Mouse (Mus musculus) hindbrain, embryonic 10.5 days (tissue): ENCODE data around the gene Nutf2. TPM values are rescaled to one million over a fixed set of nuclear protein-coding genes. Genes with fewer than 3 reads are reported as not detected.

Source experiments
- DNase-seq: peaks from one replicate; pipeline ENCODE4 v3.0.0-alpha.2; 2017; ENCODE audit warnings: low spot score
- H3K27ac ChIP-seq: fragments of 300-500 bp; sonication (generic); 2 replicates; pipeline ENCODE4 v1.5.1; 2016; ENCODE audit warnings: mild to moderate bottlenecking, moderate library complexity
- H3K27me3 ChIP-seq: fragments of 300-500 bp; sonication (generic); 2 replicates; pipeline ENCODE4 v1.6.1; 2016; ENCODE audit warnings: mild to moderate bottlenecking; ENCODE audit not compliant: poor library complexity, insufficient read depth, severe bottlenecking
- H3K36me3 ChIP-seq: fragments of 300-500 bp; sonication (generic); 2 replicates; pipeline ENCODE4 v1.6.1; 2016; ENCODE audit warnings: mild to moderate bottlenecking, moderate library complexity
- H3K4me1 ChIP-seq: fragments of 300-500 bp; sonication (generic); replicated peaks from 2 replicates; pipeline ENCODE4 v1.6.1; 2016; ENCODE audit warnings: mild to moderate bottlenecking
- H3K4me3 ChIP-seq: fragments of 300-500 bp; sonication (generic); 2 replicates; pipeline ENCODE4 v1.5.1; 2016; ENCODE audit warnings: mild to moderate bottlenecking, moderate library complexity
- H3K9me3 ChIP-seq: fragments of 300-500 bp; sonication (generic); 2 replicates; pipeline ENCODE4 v1.6.1; 2016; ENCODE audit warnings: mild to moderate bottlenecking, moderate library complexity
- WGBS: fragments of 180-500 bp; shearing (Covaris S2); methylation state at CpG from one replicate; pipeline ENCODE4 v1.1.7; 2016; 5-methylcytosine and 5-hydroxymethylcytosine counted together
- polyA plus RNA-seq: library from polyadenylated mRNA; unstranded; fragments of >200 nt; fragmentation: Nextera tagmentation; extraction: Ambion mirVana; gene quantifications from 2 replicates; pipeline ENCODE4 v1.2.1, GENCODE M21; 2016

The Nutf2 gene
- polyA plus RNA-seq, 1 experiment from 2014 or later, result 364 TPM

GRCm38 (mm10) chr8:105900180-105900940 lies 40.0 kb downstream of the Nutf2 start, which contains the start of gene Pskh1:
TSS of gene Pskh1 (plus strand) at chr8:105900441.
- under 1% methylated on average over 68 of the region's 68 CpGs for WGBS
- peaks cover 2% of the 10 kb centered on the region; the same call in 1 of the 2 replicates for H3K36me3 ChIP-seq
- peak within 1 kb of the TSS; percentile 98 for H3K27ac ChIP-seq
- no peaks in the 10 kb centered on the region for H3K27me3 ChIP-seq
- no peaks in the 10 kb centered on the region for H3K9me3 ChIP-seq
- H3K4me1 ChIP-seq, result peaks cover 13% of the 10 kb centered on the region
- H3K4me3 ChIP-seq, result peak within 1 kb of the TSS; percentile 93
- peak; percentile 95 for DNase-seq

GRCm38 (mm10) chr8:105900941-105901616 lies 40.7 kb downstream of the Nutf2 start:
- no peak for DNase-seq
- Histone ChIP-seq H3K36me3 (no peaks in the 10 kb centered on the region), H3K4me3 (peak overlapping the region; percentile 93), H3K9me3 (no peaks in the 10 kb centered on the region), H3K4me1 (peaks cover 13% of the 10 kb centered on the region), H3K27ac (peak overlapping the region; percentile 98), H3K27me3 (no peaks in the 10 kb centered on the region)
- 43% methylated on average over 16 of the region's 16 CpGs for WGBS

- Histone ChIP-seq H3K4me3 (no peak overlapping the region), H3K9me3 (no peaks in the 10 kb centered on the region), H3K27ac (no peak overlapping the region), H3K27me3 (no peaks in the 10 kb centered on the region), H3K36me3 (peaks cover 46% of the 10 kb centered on the region), H3K4me1 (no peaks in the 10 kb centered on the region)
- WGBS, result 85% methylated on average over 3 of the region's 3 CpGs
- no peak for DNase-seq
Observed at GRCm38 (mm10) chr8:105919390-105919789, 59.0 kb downstream of the Nutf2 start.

- Histone ChIP-seq H3K36me3 (peaks cover 31% of the 10 kb centered on the region), H3K4me1 (no peaks in the 10 kb centered on the region), H3K27ac (no peak overlapping the region), H3K27me3 (no peaks in the 10 kb centered on the region), H3K9me3 (no peaks in the 10 kb centered on the region), H3K4me3 (no peak overlapping the region)
- WGBS, result 74% methylated on average over 3 of the region's 3 CpGs
- no peak for DNase-seq
Observed at GRCm38 (mm10) chr8:105925123-105925522, 64.7 kb downstream of the Nutf2 start.

Other genes with a start within 250 kb of the Nutf2 start
- 102 and 138 TPM in 2 replicates for gene Ctcf, start 224.0 kb upstream of the Nutf2 start, polyA plus RNA-seq
- gene Agrp, start 223.2 kb upstream of the Nutf2 start, polyA plus RNA-seq, result 0.61 and 0.73 TPM in 2 replicates
- 2.1 and 4.9 TPM in 2 replicates for gene Carmil2, start 174.3 kb upstream of the Nutf2 start, polyA plus RNA-seq
- 81.3 and 92.6 TPM in 2 replicates for gene Acd, start 159.5 kb upstream of the Nutf2 start, polyA plus RNA-seq
- 23.3 and 32.2 TPM in 2 replicates for gene Pard6a, start 159.4 kb upstream of the Nutf2 start, polyA plus RNA-seq
- gene 4933405L10Rik, start 152.9 kb upstream of the Nutf2 start, polyA plus RNA-seq, result 0.14 TPM in 1 of 2 replicates, not detected in the other
- 40.7 and 44.6 TPM in 2 replicates for gene Enkd1, start 152.4 kb upstream of the Nutf2 start, polyA plus RNA-seq
- 36.8 and 49.8 TPM in 2 replicates for gene Gfod2, start 101.9 kb upstream of the Nutf2 start, polyA plus RNA-seq
- gene Ranbp10, start 33.2 kb upstream of the Nutf2 start, polyA plus RNA-seq, result 10.4 and 11.1 TPM in 2 replicates
- 0.51 and 1.8 TPM in 2 replicates for gene Tsnaxip1, start 32.8 kb upstream of the Nutf2 start, polyA plus RNA-seq
- 55.2 and 58.1 TPM in 2 replicates for gene Cenpt, start 7.3 kb upstream of the Nutf2 start, polyA plus RNA-seq
- gene Thap11, start 5.4 kb upstream of the Nutf2 start, polyA plus RNA-seq, result 78.3 and 83.5 TPM in 2 replicates
- 72.4 and 75.8 TPM in 2 replicates for gene Edc4, start 20.3 kb downstream of the Nutf2 start, polyA plus RNA-seq
- gene Nrn1l, start 33.0 kb downstream of the Nutf2 start, polyA plus RNA-seq, result 0.39 and 0.73 TPM in 2 replicates
- 28.8 and 31.0 TPM in 2 replicates for gene Pskh1, start 39.9 kb downstream of the Nutf2 start, polyA plus RNA-seq
- 1.7 and 2.5 TPM in 2 replicates for gene Ctrl, start 73.3 kb downstream of the Nutf2 start, polyA plus RNA-seq
- gene Psmb10, start 77.9 kb downstream of the Nutf2 start, polyA plus RNA-seq, result 32.7 and 33.6 TPM in 2 replicates
- gene Lcat, start 82.8 kb downstream of the Nutf2 start, polyA plus RNA-seq, result 0.60 and 0.78 TPM in 2 replicates
- 18.7 and 19.3 TPM in 2 replicates for gene Slc12a4, start 105.5 kb downstream of the Nutf2 start, polyA plus RNA-seq
- not detected in 2 replicates for gene Dpep3, start 118.8 kb downstream of the Nutf2 start, polyA plus RNA-seq
- 21.1 and 21.3 TPM in 2 replicates for gene Dus2, start 130.8 kb downstream of the Nutf2 start, polyA plus RNA-seq
- gene Dpep2nb, start 145.4 kb downstream of the Nutf2 start, polyA plus RNA-seq, result not detected in 2 replicates
- gene Ddx28, start 151.3 kb downstream of the Nutf2 start, polyA plus RNA-seq, result 22.4 and 24.4 TPM in 2 replicates
- 4.2 and 6.2 TPM in 2 replicates for gene Nfatc3, start 198.3 kb downstream of the Nutf2 start, polyA plus RNA-seq